Mouse (Mus musculus) heart, postnatal 0 days (tissue): ENCODE data around the gene Kif1b. TPM values are rescaled to one million over a fixed set of nuclear protein-coding genes. Genes with fewer than 3 reads are reported as not detected.

Experiments
- ATAC-seq: fragments of 200-750 bp; cut with Nextera tagmentation; 2 replicates; pipeline ENCODE4 v1.8.0; 2017; ENCODE audit warnings: low read depth, moderate number of reproducible peaks, moderate library complexity; ENCODE audit not compliant: insufficient read depth
- DNase-seq: peaks from one replicate; pipeline ENCODE4 v3.0.0-alpha.2; 2016; ENCODE audit warnings: low spot score
- H3K27ac ChIP-seq: fragments of 300-500 bp; sonication (generic); 2 replicates; pipeline ENCODE4 v1.5.1; 2014; ENCODE audit warnings: low read depth, mild to moderate bottlenecking
- H3K27me3 ChIP-seq: fragments of 300-500 bp; sonication (generic); 2 replicates; pipeline ENCODE4 v1.6.1; 2014; ENCODE audit warnings: low read length, mixed read lengths; ENCODE audit not compliant: control insufficient read depth, insufficient read depth
- H3K36me3 ChIP-seq: fragments of 300-500 bp; sonication (generic); replicated peaks from 2 replicates; pipeline ENCODE4 v1.6.1; 2014; ENCODE audit warnings: low read length, mixed read lengths; ENCODE audit not compliant: control insufficient read depth, insufficient read depth
- H3K4me1 ChIP-seq: fragments of 300-500 bp; sonication (generic); 2 replicates; pipeline ENCODE4 v1.6.1; 2014; ENCODE audit warnings: antibody characterized with exemption; ENCODE audit not compliant: control insufficient read depth, insufficient read depth
- H3K4me2 ChIP-seq: fragments of 300-500 bp; sonication (generic); 2 replicates; pipeline ENCODE4 v1.6.1; 2014; ENCODE audit warnings: low read depth, mild to moderate bottlenecking, low read length, moderate library complexity
- H3K4me3 ChIP-seq: fragments of 300-500 bp; sonication (generic); 2 replicates; pipeline ENCODE4 v1.5.1; 2014; ENCODE audit warnings: low read depth, low read length
- H3K9ac ChIP-seq: fragments of 300-500 bp; sonication (generic); replicated peaks from 2 replicates; pipeline ENCODE4 v1.6.1; 2014; ENCODE audit warnings: low read depth, low read length, mixed read lengths
- H3K9me3 ChIP-seq: fragments of 300-500 bp; sonication (generic); replicated peaks from 2 replicates; pipeline ENCODE4 v1.6.1; 2016; ENCODE audit warnings: low read length; ENCODE audit not compliant: control insufficient read depth
- CTCF ChIP-seq: IDR thresholded peaks from 2 replicates; pipeline ENCODE4 v1.5.1; 2016; ENCODE audit warnings: antibody characterized with exemption, control low read depth, low read depth
- EP300 ChIP-seq: IDR thresholded peaks from 2 replicates; pipeline ENCODE4 v1.6.1; 2016; ENCODE audit warnings: antibody characterized with exemption, low read depth
- WGBS: fragments of 180-500 bp; shearing (Covaris S2); extraction: QIAGEN DNeasy Blood & Tissue Kit; methylation state at CpG from one replicate; pipeline ENCODE4 v1.1.7; 2014; 5-methylcytosine and 5-hydroxymethylcytosine counted together
- polyA plus RNA-seq: library from polyadenylated mRNA; unstranded; fragments of >200 nt; fragmentation: Nextera tagmentation; extraction: Ambion mirVana; gene quantifications from 2 replicates; pipeline ENCODE4 v1.2.1, GENCODE M21; 2015
- total RNA-seq: library from RNA; depleted of rRNA; stranded (reverse); fragments of >200 nt; gene quantifications from 2 replicates; pipeline ENCODE4 v1.2.3, GENCODE M21; 2014; ENCODE audit warnings: low replicate concordance

The Kif1b gene
- total and polyA plus RNA-seq, 2 experiments from 2014 or later: 45.0 to 63.3 TPM

GRCm38 (mm10) chr4:149136116-149136850 is 171.2 kb downstream of the Kif1b start:
- peak overlapping the region; percentile 64 for H3K4me3 ChIP-seq
- peaks cover 5% of the 10 kb centered on the region; the same call in 1 of the 2 replicates for H3K4me1 ChIP-seq
- DNase-seq: no peak
- ATAC-seq: no peak
- no peak overlapping the region for H3K27ac ChIP-seq
- H3K4me2 ChIP-seq: peak overlapping the region; percentile 75
- no peaks in the 10 kb centered on the region for H3K9me3 ChIP-seq
- 52% methylated on average over 18 of the region's 18 CpGs for WGBS
- TF ChIP-seq CTCF (no peak), EP300 (no peak)
- peak overlapping the region; percentile 43; the same call in 1 of the 2 replicates for H3K9ac ChIP-seq
- peaks cover under 1% of the 10 kb centered on the region; the same call in 1 of the 2 replicates for H3K36me3 ChIP-seq
- no peaks in the 10 kb centered on the region for H3K27me3 ChIP-seq

GRCm38 (mm10) chr4:149133395-149133794 is 174.1 kb downstream of the Kif1b start:
- no peak overlapping the region for H3K4me3 ChIP-seq
- H3K9ac ChIP-seq: no peak overlapping the region
- no peak overlapping the region for H3K27ac ChIP-seq
- peaks cover 5% of the 10 kb centered on the region; the same call in 1 of the 2 replicates for H3K4me1 ChIP-seq
- DNase-seq (no peak), ATAC-seq (no peak)
- H3K27me3 ChIP-seq: no peaks in the 10 kb centered on the region
- H3K4me2 ChIP-seq: no peak overlapping the region
- WGBS: 91% methylated on average over 5 of the region's 5 CpGs
- no peak for TF ChIP-seq CTCF
- no peak for TF ChIP-seq EP300
- peaks cover 14% of the 10 kb centered on the region for H3K36me3 ChIP-seq
- no peaks in the 10 kb centered on the region for H3K9me3 ChIP-seq

- Histone ChIP-seq H3K9me3 (no peaks in the 10 kb centered on the region), H3K4me1 (peaks cover 5% of the 10 kb centered on the region; the same call in 1 of the 2 replicates), H3K4me2 (no peak overlapping the region), H3K36me3 (peaks cover 14% of the 10 kb centered on the region), H3K27ac (no peak overlapping the region), H3K27me3 (no peaks in the 10 kb centered on the region), H3K4me3 (no peak overlapping the region), H3K9ac (no peak overlapping the region)
- ATAC-seq (no peak), DNase-seq (no peak)
- no peak for TF ChIP-seq CTCF
- TF ChIP-seq EP300: no peak
- WGBS: 86% methylated on average over 21 of the region's 21 CpGs
These were observed 175.5 kb downstream of the Kif1b start for GRCm38 (mm10) chr4:149131789-149132565.

GRCm38 (mm10) chr4:149131021-149131752 is 176.3 kb downstream of the Kif1b start:
- Histone ChIP-seq H3K9ac (no peak overlapping the region), H3K27me3 (no peaks in the 10 kb centered on the region), H3K4me1 (no peaks in the 10 kb centered on the region), H3K9me3 (no peaks in the 10 kb centered on the region), H3K27ac (no peak overlapping the region), H3K36me3 (peaks cover 14% of the 10 kb centered on the region), H3K4me2 (no peak overlapping the region), H3K4me3 (no peak overlapping the region)
- 88% methylated on average over 23 of the region's 23 CpGs for WGBS
- TF ChIP-seq CTCF (no peak), EP300 (no peak)
- DNase-seq (no peak), ATAC-seq (no peak)

GRCm38 (mm10) chr4:149128467-149128866 is 179.0 kb downstream of the Kif1b start:
- no peak overlapping the region for H3K27ac ChIP-seq
- H3K27me3 ChIP-seq: no peaks in the 10 kb centered on the region
- TF ChIP-seq EP300: no peak
- 86% methylated on average over 18 of the region's 18 CpGs for WGBS
- peaks cover 14% of the 10 kb centered on the region for H3K36me3 ChIP-seq
- no peak overlapping the region for H3K4me2 ChIP-seq
- H3K9me3 ChIP-seq: no peaks in the 10 kb centered on the region
- DNase-seq: no peak
- H3K4me1 ChIP-seq: no peaks in the 10 kb centered on the region
- H3K9ac ChIP-seq: no peak overlapping the region
- no peak for ATAC-seq
- no peak overlapping the region for H3K4me3 ChIP-seq
